Mouse (Mus musculus) erythroblast, embryonic 14.5 days (primary cell): ENCODE measurements around the gene Sult5a1. TPM values are rescaled to one million over a fixed set of nuclear protein-coding genes. Genes with fewer than 3 reads are reported as not detected.

Source experiments
- H3K27me3 ChIP-seq: 2 replicates; pipeline ENCODE4 v1.6.1; 2012; ENCODE audit warnings: inconsistent platforms; ENCODE audit not compliant: control insufficient read depth
- H3K36me3 ChIP-seq: 2 replicates; pipeline ENCODE4 v1.6.1; 2012; ENCODE audit warnings: mild to moderate bottlenecking, inconsistent platforms; ENCODE audit not compliant: control insufficient read depth
- H3K4me1 ChIP-seq: 2 replicates; pipeline ENCODE4 v1.6.1; 2012; ENCODE audit warnings: inconsistent platforms; ENCODE audit not compliant: control insufficient read depth
- H3K4me3 ChIP-seq: replicated peaks from 2 replicates; pipeline ENCODE3; 2012; ENCODE audit warnings: moderate library complexity, mild to moderate bottlenecking, inconsistent platforms
- H3K9me3 ChIP-seq: 2 replicates; pipeline ENCODE4 v1.6.1; 2012; ENCODE audit warnings: low read length, inconsistent platforms, mixed read lengths; ENCODE audit not compliant: control insufficient read depth
- GATA1 ChIP-seq: IDR thresholded peaks from 2 replicates; pipeline ENCODE4 v1.6.1; 2012; ENCODE audit warnings: low read length, inconsistent platforms, mixed read lengths
- TAL1 ChIP-seq: IDR thresholded peaks from 3 replicates; pipeline ENCODE4 v1.6.1; 2012; ENCODE audit warnings: low read length, inconsistent platforms, mixed read lengths
- polyA plus RNA-seq: library from polyadenylated mRNA; stranded (reverse); fragments of >175 nt; gene quantifications from 2 replicates; pipeline ENCODE4 v1.2.3, GENCODE M21; 2012

Gene Sult5a1
- polyA plus RNA-seq, 1 experiment: 0.08 TPM

DNA sequence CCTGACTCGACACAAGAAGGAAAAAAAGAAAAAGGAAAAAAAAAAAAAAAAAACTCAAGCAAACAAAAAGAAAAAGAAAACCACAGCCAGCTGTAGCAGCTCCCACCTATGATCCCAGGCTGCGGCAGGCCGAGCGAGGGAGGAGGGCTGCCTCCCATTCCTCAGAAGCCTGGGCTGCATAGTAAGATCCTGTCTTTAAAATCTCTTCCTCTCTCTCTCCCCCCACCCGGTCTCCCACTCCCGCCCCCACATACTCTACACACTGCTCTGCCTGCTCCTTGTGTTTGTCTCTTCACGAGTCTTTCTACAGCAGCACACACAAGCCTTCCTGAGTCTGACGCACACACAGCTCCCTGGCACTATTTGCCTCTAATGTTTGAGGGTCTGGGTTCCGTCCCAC lies 36.1 kb downstream of the Sult5a1 start:
- H3K36me3 ChIP-seq: no peaks in the 10 kb centered on the region
- peaks cover 57% of the 10 kb centered on the region for H3K27me3 ChIP-seq
- H3K9me3 ChIP-seq: no peaks in the 10 kb centered on the region; the same call in 1 of the 2 replicates
- peaks cover 30% of the 10 kb centered on the region for H3K4me1 ChIP-seq
- no peak for TF ChIP-seq GATA1
- H3K4me3 ChIP-seq: no peak overlapping the region

DNA sequence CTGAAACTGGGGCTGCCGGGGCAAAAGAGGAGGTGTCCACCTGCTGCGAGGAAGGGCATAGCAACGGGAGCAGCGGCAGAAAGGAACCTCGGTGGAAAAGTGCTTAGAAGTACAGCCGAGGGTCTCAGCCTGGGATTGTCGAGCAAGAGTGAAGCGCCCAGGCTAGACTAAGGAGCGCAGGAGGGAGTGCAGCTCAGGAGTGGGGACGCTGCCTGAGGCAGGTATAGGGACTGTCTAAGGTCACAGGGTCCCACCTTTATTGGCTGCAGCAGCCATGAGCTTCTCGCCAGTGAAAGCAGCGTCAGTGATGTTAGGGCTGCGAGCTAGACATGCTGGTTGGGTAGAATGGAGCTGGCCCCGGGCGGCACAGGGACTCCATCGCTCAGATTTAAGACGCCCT lies 40.4 kb downstream of the Sult5a1 start:
- Histone ChIP-seq H3K4me3 (peak overlapping the region; percentile 53), H3K4me1 (peaks cover 46% of the 10 kb centered on the region), H3K27me3 (peaks cover 55% of the 10 kb centered on the region), H3K9me3 (no peaks in the 10 kb centered on the region; the same call in 1 of the 2 replicates), H3K36me3 (no peaks in the 10 kb centered on the region)
- no peak for TF ChIP-seq GATA1
- TF ChIP-seq TAL1: no peak

DNA sequence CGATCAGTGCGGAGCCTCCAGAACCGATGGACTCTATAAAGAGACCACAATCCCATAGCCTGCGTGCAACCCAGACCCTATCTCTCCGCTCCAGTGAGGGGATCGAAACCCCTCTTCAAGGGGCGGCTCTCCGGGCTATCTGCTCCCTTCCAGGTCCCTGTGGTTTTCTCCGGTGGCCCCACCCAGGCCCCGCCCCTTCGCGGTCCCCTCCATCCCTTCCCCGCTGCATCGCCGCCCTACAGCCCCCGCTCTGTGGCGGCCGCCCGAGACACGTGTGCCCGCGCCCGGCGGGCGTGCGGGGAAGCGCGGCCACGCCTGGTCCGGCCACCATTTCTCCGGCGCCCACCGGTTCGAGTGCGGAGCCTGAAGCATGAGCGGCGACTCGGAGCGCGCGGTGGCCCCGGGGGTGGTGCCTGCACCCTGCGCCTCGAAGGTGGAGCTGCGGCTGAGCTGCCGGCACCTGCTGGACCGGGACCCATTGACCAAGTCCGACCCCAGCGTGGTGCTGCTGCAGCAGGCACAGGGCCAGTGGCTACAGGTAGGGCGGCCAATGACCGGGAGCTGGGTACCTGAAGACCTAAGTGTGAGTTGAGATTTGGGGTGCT lies 40.9 kb downstream of the Sult5a1 start, which contains the start of gene Cpne7:
Gene Cpne7, plus strand, starts transcription at position 248 of the 605 bp plus-strand sequence.
- Histone ChIP-seq H3K27me3 (peaks cover 52% of the 10 kb centered on the region), H3K4me1 (peaks cover 46% of the 10 kb centered on the region), H3K4me3 (peak within 1 kb of the TSS; percentile 53), H3K36me3 (no peaks in the 10 kb centered on the region), H3K9me3 (no peaks in the 10 kb centered on the region; the same call in 1 of the 2 replicates)
- no peak for TF ChIP-seq TAL1
- TF ChIP-seq GATA1: no peak

DNA sequence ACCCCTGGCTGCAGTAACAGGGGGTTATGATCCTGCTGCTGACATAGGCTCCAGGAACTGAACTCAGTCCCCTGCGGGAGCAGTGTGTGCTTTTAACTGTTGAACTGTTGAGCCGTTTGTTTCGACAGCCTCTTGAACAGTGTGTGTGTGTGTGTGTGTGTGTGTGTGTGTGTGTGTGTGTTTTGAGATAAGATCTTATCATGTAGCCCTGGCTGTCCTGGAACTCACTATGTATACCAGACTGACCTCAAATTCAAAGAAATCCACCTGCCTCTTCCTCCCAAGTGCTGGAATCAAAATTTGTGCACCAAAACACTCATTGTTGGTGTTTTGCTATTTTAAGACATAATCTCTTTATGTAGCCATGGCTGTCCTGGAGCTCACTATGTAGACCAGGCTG lies 43.5 kb downstream of the Sult5a1 start:
- Histone ChIP-seq H3K36me3 (no peaks in the 10 kb centered on the region), H3K9me3 (no peaks in the 10 kb centered on the region; the same call in 1 of the 2 replicates), H3K27me3 (peaks cover 46% of the 10 kb centered on the region), H3K4me3 (no peak overlapping the region), H3K4me1 (peaks cover 50% of the 10 kb centered on the region)
- TF ChIP-seq GATA1 (no peak), TAL1 (no peak)

DNA sequence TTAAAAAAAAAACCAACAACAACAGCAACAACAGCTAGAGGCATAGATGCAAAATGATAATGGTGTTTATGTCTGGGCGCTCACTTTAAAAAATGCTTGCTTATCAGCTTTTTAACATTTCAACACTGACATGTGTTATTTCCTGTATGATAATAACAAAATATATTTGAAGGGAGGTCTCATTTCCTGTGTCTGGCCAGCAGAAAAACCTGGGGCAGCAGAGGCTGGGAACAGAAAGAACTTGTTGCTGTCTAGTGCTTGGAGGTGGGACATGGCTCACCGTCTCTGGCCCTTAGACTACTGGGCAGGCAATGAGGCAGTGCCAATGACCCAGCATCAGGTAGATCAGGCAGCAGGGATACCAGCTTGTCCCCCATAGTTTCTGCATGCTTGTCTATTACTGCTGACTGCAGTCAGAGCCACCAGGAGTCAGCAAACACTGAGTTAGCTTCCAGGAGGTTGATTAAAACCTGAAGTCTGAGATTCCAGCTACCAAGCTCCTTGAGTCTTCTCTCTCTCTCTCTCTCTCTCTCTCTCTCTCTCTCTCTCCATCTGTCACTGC lies 44.1 kb downstream of the Sult5a1 start:
- H3K4me1 ChIP-seq: peaks cover 49% of the 10 kb centered on the region
- H3K27me3 ChIP-seq: peaks cover 39% of the 10 kb centered on the region
- H3K4me3 ChIP-seq: no peak overlapping the region
- TF ChIP-seq TAL1 (no peak), GATA1 (no peak)
- no peaks in the 10 kb centered on the region for H3K36me3 ChIP-seq
- H3K9me3 ChIP-seq: no peaks in the 10 kb centered on the region; the same call in 1 of the 2 replicates

DNA sequence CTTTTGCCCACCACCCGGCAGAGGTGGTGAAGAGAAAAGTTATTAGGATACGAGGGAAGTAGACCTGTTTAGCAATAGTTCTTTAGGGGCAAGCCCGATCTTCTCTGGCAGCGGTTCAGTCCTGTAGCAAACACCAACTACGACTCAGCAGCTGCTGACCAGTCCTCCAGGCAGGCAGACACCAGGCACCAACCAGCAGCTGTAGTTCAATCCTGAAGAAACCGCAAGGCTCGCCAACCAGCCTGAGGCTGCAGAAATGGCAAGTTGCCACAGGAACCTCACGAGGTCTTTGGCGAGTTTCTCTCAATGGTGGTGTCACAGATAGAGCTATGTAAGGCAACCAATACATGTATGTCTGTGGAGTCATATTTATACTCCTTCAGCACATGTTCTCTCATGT lies 45.2 kb downstream of the Sult5a1 start:
- TF ChIP-seq GATA1 (no peak), TAL1 (no peak)
- peaks cover 28% of the 10 kb centered on the region for H3K27me3 ChIP-seq
- no peak overlapping the region for H3K4me3 ChIP-seq
- H3K36me3 ChIP-seq: no peaks in the 10 kb centered on the region
- H3K4me1 ChIP-seq: peaks cover 38% of the 10 kb centered on the region
- H3K9me3 ChIP-seq: no peaks in the 10 kb centered on the region; the same call in 1 of the 2 replicates

DNA sequence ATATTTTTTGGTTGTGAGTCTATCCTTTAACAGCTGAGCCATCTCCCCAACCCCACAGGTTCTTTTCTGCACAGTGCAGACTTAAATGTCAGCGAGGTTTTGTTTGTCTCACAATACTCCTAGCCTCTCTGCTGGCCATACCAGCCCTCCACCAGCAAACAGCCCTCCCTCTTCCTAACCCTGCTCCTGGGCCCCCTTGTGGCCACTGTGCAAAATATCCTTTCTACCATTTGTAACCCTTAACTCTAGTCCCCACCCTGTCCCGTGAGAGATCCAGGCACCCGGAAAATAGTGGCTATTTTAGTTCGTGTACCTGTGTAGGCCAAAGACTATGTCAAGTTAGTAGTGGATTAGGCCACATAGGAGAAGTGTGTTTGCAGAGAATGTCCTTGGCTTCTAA lies 47.5 kb downstream of the Sult5a1 start:
- no peak overlapping the region for H3K4me3 ChIP-seq
- TF ChIP-seq TAL1: no peak
- no peak for TF ChIP-seq GATA1
- H3K9me3 ChIP-seq: no peaks in the 10 kb centered on the region
- peaks cover 5% of the 10 kb centered on the region for H3K36me3 ChIP-seq
- peaks cover 16% of the 10 kb centered on the region for H3K4me1 ChIP-seq
- peaks cover 6% of the 10 kb centered on the region for H3K27me3 ChIP-seq

DNA sequence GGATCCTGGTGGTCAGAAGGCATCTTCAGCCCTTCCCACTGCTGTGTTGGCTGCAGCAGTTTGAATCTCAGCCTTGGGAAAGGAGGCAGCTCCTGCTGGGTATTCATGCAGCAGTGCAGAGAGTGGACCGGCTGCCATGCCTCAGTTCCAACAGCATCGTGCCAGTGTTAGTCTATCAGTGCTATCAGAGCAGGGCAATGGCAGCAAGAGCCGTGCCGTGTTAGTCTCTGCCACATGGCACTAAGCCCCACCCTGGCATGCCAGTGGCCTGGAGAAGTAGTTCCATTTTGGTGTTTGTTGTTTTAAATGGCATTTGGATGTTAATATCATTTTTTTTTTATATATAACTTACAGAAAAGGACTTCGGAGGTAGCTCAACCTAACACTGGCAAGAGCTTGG lies 49.2 kb downstream of the Sult5a1 start:
- no peaks in the 10 kb centered on the region; the same call in 1 of the 2 replicates for H3K27me3 ChIP-seq
- H3K36me3 ChIP-seq: peaks cover 22% of the 10 kb centered on the region
- H3K4me1 ChIP-seq: peaks cover 12% of the 10 kb centered on the region
- no peak for TF ChIP-seq GATA1
- TF ChIP-seq TAL1: no peak
- H3K9me3 ChIP-seq: no peaks in the 10 kb centered on the region
- no peak overlapping the region for H3K4me3 ChIP-seq

DNA sequence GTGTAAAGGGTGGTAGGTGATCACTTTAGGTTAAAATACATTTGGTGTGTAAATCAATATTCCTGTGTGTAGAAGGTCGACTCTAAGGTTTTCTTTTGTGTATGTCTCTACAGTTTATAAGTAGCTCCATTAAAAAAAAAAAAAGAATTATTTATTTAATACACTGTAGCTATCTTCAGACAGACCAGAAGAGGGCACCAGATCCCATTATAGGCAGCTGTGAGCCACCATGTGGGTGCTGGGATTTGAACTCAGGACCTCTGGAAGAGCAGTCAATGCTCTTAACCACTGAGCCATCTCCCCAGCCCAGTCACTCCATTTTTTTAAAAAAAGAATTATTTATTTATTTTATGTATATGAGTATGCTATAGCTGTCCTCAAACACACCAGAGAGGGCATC lies 50.1 kb downstream of the Sult5a1 start:
- TF ChIP-seq TAL1 (no peak), GATA1 (no peak)
- Histone ChIP-seq H3K4me1 (peaks cover 19% of the 10 kb centered on the region), H3K9me3 (no peaks in the 10 kb centered on the region), H3K36me3 (peaks cover 31% of the 10 kb centered on the region), H3K27me3 (no peaks in the 10 kb centered on the region), H3K4me3 (no peak overlapping the region)
